Mouse (Mus musculus): ENCODE data around the gene Rfk. TPM values are rescaled to one million over a fixed set of nuclear protein-coding genes. Genes with fewer than 3 reads are reported as not detected.

Rfk gene
- polyA plus RNA-seq, 1 experiment from 2014 or later = 76.1 TPM

Other genes starting within 250 kb of the Rfk start
- 12.7 and 13.2 TPM in 2 replicates for gene Gcnt1, start 21.2 kb upstream of the Rfk start, polyA plus RNA-seq (2016; fragmentation: Nextera tagmentation; extraction: Ambion mirVana)